In genomic region chr8:128489351-128489750, GRCm38 (mm10) we compare ENCODE assay signal across 19 mouse cellular contexts.
DNase-seq lines count a peak whose midpoint lies in the region; ATAC-seq and TF ChIP-seq lines count a peak whose summit lies in the region.
"Had no signal": no experiment of that assay in that cellular context is flagged by ENCODE, and none has a peak within 500 bp of the region (broad histone marks: within the 10 kb centered on the region; RNA-seq: fewer than 3 reads in every experiment).

No protein-coding gene starts in this region.

- H3K27me3 ChIP-seq in heart, adult 2 months (ENCODE audit: control insufficient read depth, insufficient read depth, low read length) = no peaks in the 10 kb centered on the region
- H3K27me3 ChIP-seq in kidney, postnatal 0 days (ENCODE audit: insufficient read depth, low read length) = no peaks in the 10 kb centered on the region
- no peaks in the 10 kb centered on the region for H3K27me3 ChIP-seq in liver, postnatal 0 days (ENCODE audit: insufficient read depth, low read length)
- H3K27me3 ChIP-seq: embryonic facial prominence, embryonic 15.5 days; midbrain, embryonic 13.5 days had no signal

- TF ChIP-seq CTCF in heart, adult 2 months (IDR thresholded peaks at IDR 0.05) = no peak
- TF ChIP-seq CTCF in kidney, postnatal 0 days (IDR thresholded peaks at IDR 0.05; ENCODE audit: low read depth) = no peak
- no peak for TF ChIP-seq CTCF in liver, postnatal 0 days (IDR thresholded peaks at IDR 0.05; ENCODE audit: low read depth)

- peaks cover 76% of the 10 kb centered on the region for H3K36me3 ChIP-seq in heart, adult 2 months (ENCODE audit: control insufficient read depth, insufficient read depth, low read length)
- H3K36me3 ChIP-seq in kidney, postnatal 0 days (ENCODE audit: insufficient read depth, low read length) = peaks cover 10% of the 10 kb centered on the region; the same call in 1 of the 2 replicates
- H3K36me3 ChIP-seq in liver, postnatal 0 days (replicated peaks; ENCODE audit: insufficient read depth, low read length) = no peaks in the 10 kb centered on the region
- H3K36me3 ChIP-seq: G1E had no signal

- H3K9ac ChIP-seq in heart, adult 2 months (ENCODE audit: low read depth, low read length) = no peak overlapping the region
- no peak overlapping the region for H3K9ac ChIP-seq in kidney, postnatal 0 days (ENCODE audit: low read depth, low read length)
- H3K9ac ChIP-seq in liver, postnatal 0 days (replicated peaks) = no peak overlapping the region
- H3K9ac ChIP-seq: embryonic facial prominence, embryonic 15.5 days; limb, embryonic 13.5 days; midbrain, embryonic 13.5 days had no signal

- TF ChIP-seq EP300 in heart, adult 2 months (IDR thresholded peaks at IDR 0.05; ENCODE audit: insufficient read depth, low read depth, low read length) = no peak
- no peak for TF ChIP-seq EP300 in liver, postnatal 0 days (IDR thresholded peaks at IDR 0.05; ENCODE audit: low read depth)

- H3K4me2 ChIP-seq in kidney, postnatal 0 days (ENCODE audit: low read length) = no peak overlapping the region
- H3K4me2 ChIP-seq in liver, postnatal 0 days (ENCODE audit: low read depth, low read length) = no peak overlapping the region
- H3K4me2 ChIP-seq: embryonic facial prominence, embryonic 15.5 days; limb, embryonic 13.5 days; midbrain, embryonic 13.5 days had no signal

- intact Hi-C loops in heart, adult 2 months (cut with DNase I) = loop anchor here (5.0 kb wide), 3 partner anchors 37 to 1052 kb away; no protein-coding TSS in a partner anchor
- intact Hi-C loops in heart, postnatal 25 days (cut with DNase I) = loop anchor here (5.0 kb wide), 2 partner anchors 37 to 52 kb away; no protein-coding TSS in a partner anchor

- H3K4me1 ChIP-seq in heart, adult 2 months (ENCODE audit: control insufficient read depth, insufficient read depth, low read length) = peaks cover 23% of the 10 kb centered on the region
- H3K4me1 ChIP-seq in kidney, postnatal 0 days (replicated peaks; ENCODE audit: insufficient read depth, low read length) = peaks cover 34% of the 10 kb centered on the region
- H3K4me1 ChIP-seq in liver, postnatal 0 days (ENCODE audit: insufficient read depth) = peaks cover 27% of the 10 kb centered on the region
- H3K4me1 ChIP-seq: embryonic facial prominence, embryonic 15.5 days had no signal

- WGBS in heart, adult 2 months = 91% methylated on average over 1 of the region's 1 CpGs
- 81% methylated on average over 1 of the region's 1 CpGs for WGBS in kidney, postnatal 0 days
- 79% methylated on average over 1 of the region's 1 CpGs for WGBS in liver, postnatal 0 days (ENCODE audit: insufficient replicate concordance)

- no peak for ATAC-seq in kidney, postnatal 0 days (replicated peaks; ENCODE audit: low FRiP score, low read depth)
- ATAC-seq in activated CD4-positive, CD25-positive, alpha-beta regulatory T cell, adult 4 months = peak; percentile 50
- ATAC-seq in liver, postnatal 0 days = no peak
- ATAC-seq: intestine, embryonic 16.5 days; midbrain, embryonic 13.5 days had no signal

- H3K4me3 ChIP-seq in heart, adult 2 months = no peak overlapping the region
- no peak overlapping the region for H3K4me3 ChIP-seq in kidney, postnatal 0 days (replicated peaks; ENCODE audit: low read depth, low read length)
- no peak overlapping the region for H3K4me3 ChIP-seq in liver, postnatal 0 days (ENCODE audit: low read depth, low read length)
- H3K4me3 ChIP-seq: embryonic facial prominence, embryonic 15.5 days; left cerebral cortex, adult 2 months; limb, embryonic 13.5 days; midbrain, embryonic 13.5 days had no signal

- no peaks in the 10 kb centered on the region for H3K9me3 ChIP-seq in kidney, postnatal 0 days (replicated peaks; ENCODE audit: low read length)
- no peaks in the 10 kb centered on the region for H3K9me3 ChIP-seq in liver, postnatal 0 days (ENCODE audit: low read length)
- H3K9me3 ChIP-seq: embryonic facial prominence, embryonic 15.5 days; G1E; limb, embryonic 13.5 days; midbrain, embryonic 13.5 days had no signal

- no peak for TF ChIP-seq POLR2A in heart, adult 2 months (IDR thresholded peaks at IDR 0.05; ENCODE audit: insufficient read depth, low read depth, low read length)

- no peak for DNase-seq in heart, adult 2 months
- no peak for DNase-seq in heart, postnatal 25 days (ENCODE audit: low spot score)
- DNase-seq in kidney, postnatal 0 days (ENCODE audit: low spot score) = no peak
- no peak for DNase-seq in kidney, adult 8-10 months
- no peak for DNase-seq in liver, postnatal 0 days
- no peak for DNase-seq in natural killer cell, adult 2 months (ENCODE audit: low spot score in 2 of 2)
- DNase-seq in right cerebral cortex, adult 2 months (ENCODE audit: low spot score in 2 of 2) = no peak
- DNase-seq: adrenal gland, adult 2 months; B cell, adult 2 months; cerebellum, adult 18-20 months; lung, postnatal 14 days; thymus, adult 18-20 months had no signal

- no peaks in the 10 kb centered on the region for H3K79me2 ChIP-seq in heart, adult 2 months (replicated peaks; ENCODE audit: control insufficient read depth, insufficient read depth, low read length)

- H3K27ac ChIP-seq in heart, adult 2 months = peak overlapping the region; percentile 51
- peak overlapping the region; percentile 82 for H3K27ac ChIP-seq in kidney, postnatal 0 days
- H3K27ac ChIP-seq in liver, postnatal 0 days (ENCODE audit: low read depth) = peak overlapping the region; percentile 85
- H3K27ac ChIP-seq: embryonic facial prominence, embryonic 15.5 days; left cerebral cortex, adult 2 months; limb, embryonic 13.5 days; midbrain, embryonic 13.5 days had no signal
